Mouse (Mus musculus) testis, adult 2 months (tissue): ENCODE measurements around the gene Rps3a1. TPM values are rescaled to one million over a fixed set of nuclear protein-coding genes. Genes with fewer than 3 reads are reported as not detected.

Experiments used
- H3K27ac ChIP-seq: fragments of 200-500 bp; 2 replicates; pipeline ENCODE4 v1.5.1; 2012; ENCODE audit warnings: low read depth, low read length; ENCODE audit not compliant: control insufficient read depth, insufficient read depth
- H3K27me3 ChIP-seq: fragments of 200-500 bp; 2 replicates; pipeline ENCODE4 v1.6.1; 2012; ENCODE audit warnings: mild to moderate bottlenecking, low read length, moderate library complexity; ENCODE audit not compliant: control insufficient read depth, insufficient read depth
- H3K36me3 ChIP-seq: fragments of 200-500 bp; 2 replicates; pipeline ENCODE4 v1.6.1; 2012; ENCODE audit warnings: mild to moderate bottlenecking, low read length; ENCODE audit not compliant: control insufficient read depth, insufficient read depth
- H3K4me1 ChIP-seq: fragments of 200-500 bp; 2 replicates; pipeline ENCODE4 v1.6.1; 2012; ENCODE audit warnings: low read length; ENCODE audit not compliant: control insufficient read depth, insufficient read depth
- H3K4me3 ChIP-seq: fragments of 200-500 bp; 2 replicates; pipeline ENCODE4 v1.5.1; 2012; ENCODE audit warnings: low read depth, mild to moderate bottlenecking, low read length, moderate library complexity, mixed read lengths; ENCODE audit not compliant: control insufficient read depth
- CTCF ChIP-seq: fragments of 200-500 bp; IDR thresholded peaks from 2 replicates; pipeline ENCODE4 v1.5.1; 2012; ENCODE audit warnings: low read depth, mild to moderate bottlenecking, inconsistent platforms, low read length, moderate library complexity; ENCODE audit not compliant: control insufficient read depth, insufficient read depth, insufficient replicate concordance
- POLR2A ChIP-seq: fragments of 200-500 bp; IDR thresholded peaks from 2 replicates; pipeline ENCODE4 v1.6.1; 2012; ENCODE audit warnings: low read depth, mild to moderate bottlenecking, inconsistent platforms, low read length, moderate library complexity; ENCODE audit not compliant: control insufficient read depth
- polyA plus RNA-seq: library from polyadenylated mRNA; depleted of rRNA; stranded (reverse); fragments of >200 nt; gene quantifications from 2 replicates; pipeline ENCODE4 v1.2.3, GENCODE M21; 2012

The Rps3a1 gene
- polyA plus RNA-seq, 1 experiment: 89.9 TPM

GRCm38 (mm10) chr3:86143343-86143742, 841 bp upstream of the Rps3a1 start:
- no peak for TF ChIP-seq POLR2A
- no peak for TF ChIP-seq CTCF
- Histone ChIP-seq H3K27me3 (no peaks in the 10 kb centered on the region), H3K27ac (no peak overlapping the region), H3K4me3 (no peak overlapping the region), H3K36me3 (peaks cover 4% of the 10 kb centered on the region), H3K4me1 (peaks cover 2% of the 10 kb centered on the region)

DNA sequence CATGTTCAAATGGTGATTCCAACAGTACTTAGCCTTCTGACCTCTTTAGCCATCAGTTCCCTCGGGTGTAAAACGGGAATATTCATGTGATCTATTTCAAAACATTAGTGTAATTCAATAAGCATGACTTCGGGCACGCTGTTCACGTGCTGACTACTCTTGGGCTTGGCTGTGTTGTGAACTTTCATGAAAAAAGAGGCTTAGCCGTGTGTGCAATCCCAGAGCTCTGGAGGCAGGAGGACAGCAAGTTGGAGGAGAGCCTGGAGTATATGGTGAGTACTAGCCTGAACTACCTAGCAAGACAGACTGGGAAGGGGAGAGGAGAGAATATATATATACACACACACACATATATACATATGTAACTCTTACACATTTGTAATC, 424 bp upstream of the Rps3a1 start:
- no peaks in the 10 kb centered on the region for H3K27me3 ChIP-seq
- TF ChIP-seq CTCF (no peak), POLR2A (no peak)
- peaks cover 2% of the 10 kb centered on the region for H3K4me1 ChIP-seq
- H3K4me3 ChIP-seq: peak overlapping the region; percentile 46; the same call in 1 of the 2 replicates
- H3K27ac ChIP-seq: no peak overlapping the region; the same call in 1 of the 2 replicates
- H3K36me3 ChIP-seq: peaks cover 4% of the 10 kb centered on the region

DNA sequence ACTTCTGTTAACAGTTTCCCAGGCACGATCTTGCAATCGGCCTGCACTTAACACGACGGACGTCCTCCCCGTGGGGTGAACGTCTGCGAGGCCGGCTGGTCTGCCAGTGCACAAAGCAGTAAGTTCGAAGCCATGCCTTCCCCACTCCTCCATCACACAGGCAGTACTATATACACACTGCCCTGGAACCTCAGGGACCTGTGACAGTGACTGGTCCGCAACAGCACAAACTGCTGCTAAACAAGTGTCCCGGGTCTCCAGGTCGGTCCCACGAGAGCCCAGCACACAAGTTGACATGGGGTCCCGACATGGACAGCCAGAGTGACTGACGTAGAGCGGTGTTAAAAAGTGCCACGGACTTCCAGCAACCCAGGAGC, 628 bp downstream of the Rps3a1 start:
- H3K27me3 ChIP-seq: no peaks in the 10 kb centered on the region
- TF ChIP-seq POLR2A (no peak; the same call in 1 of the 2 replicates), CTCF (no peak)
- peaks cover 4% of the 10 kb centered on the region for H3K36me3 ChIP-seq
- H3K4me1 ChIP-seq: peaks cover 2% of the 10 kb centered on the region
- H3K4me3 ChIP-seq: peak overlapping the region; percentile 93
- peak overlapping the region; percentile 78 for H3K27ac ChIP-seq

DNA sequence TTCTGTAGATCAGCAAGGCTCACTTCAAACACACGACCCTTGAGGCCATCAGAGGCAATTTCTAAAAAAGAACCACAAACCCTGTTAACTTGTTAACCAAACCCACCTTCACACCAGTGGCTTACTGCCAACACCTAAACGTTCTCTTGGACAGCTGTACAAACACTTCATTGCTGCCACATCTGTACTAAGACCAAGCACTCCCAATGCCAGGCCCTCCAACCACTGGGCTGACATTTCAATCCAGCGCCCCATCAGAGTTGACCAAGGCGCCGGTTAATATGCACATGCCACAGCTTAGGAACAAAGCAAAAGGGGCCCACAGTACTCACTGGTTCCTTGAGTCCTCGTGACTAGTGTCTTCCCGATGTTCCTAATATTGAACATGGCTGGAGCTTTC, 1.1 kb downstream of the Rps3a1 start:
- Histone ChIP-seq H3K27ac (no peak overlapping the region), H3K27me3 (no peaks in the 10 kb centered on the region), H3K4me1 (peaks cover 2% of the 10 kb centered on the region), H3K36me3 (peaks cover 4% of the 10 kb centered on the region), H3K4me3 (peak overlapping the region; percentile 93)
- TF ChIP-seq CTCF: no peak
- TF ChIP-seq POLR2A: no peak

- H3K27me3 ChIP-seq: no peaks in the 10 kb centered on the region
- no peak overlapping the region for H3K27ac ChIP-seq
- TF ChIP-seq POLR2A (no peak), CTCF (no peak)
- peaks cover 2% of the 10 kb centered on the region for H3K4me1 ChIP-seq
- peaks cover 4% of the 10 kb centered on the region for H3K36me3 ChIP-seq
- no peak overlapping the region for H3K4me3 ChIP-seq
Measured at GRCm38 (mm10) chr3:86139660-86140059, 2.8 kb downstream of the Rps3a1 start.

GRCm38 (mm10) chr3:86136936-86137574, 5.4 kb downstream of the Rps3a1 start:
- TF ChIP-seq POLR2A (no peak), CTCF (no peak)
- Histone ChIP-seq H3K4me3 (no peak overlapping the region), H3K27ac (no peak overlapping the region), H3K4me1 (peaks cover 2% of the 10 kb centered on the region), H3K36me3 (peaks cover 4% of the 10 kb centered on the region), H3K27me3 (no peaks in the 10 kb centered on the region)

- TF ChIP-seq CTCF (no peak), POLR2A (no peak)
- Histone ChIP-seq H3K27me3 (no peaks in the 10 kb centered on the region), H3K27ac (no peak overlapping the region), H3K4me3 (no peak overlapping the region), H3K4me1 (no peaks in the 10 kb centered on the region), H3K36me3 (peaks cover 4% of the 10 kb centered on the region)
Measured at GRCm38 (mm10) chr3:86135886-86136563, 6.5 kb downstream of the Rps3a1 start.
